Mouse (Mus musculus): ENCODE measurements at regions not wholly inside any gene's neighbourhood (a gene's known extent, or its start where the extent isn't known, plus 50 kb on each side); places are given as distances from the start of the nearest gene placed in this dataset.

- no peak overlapping the region for H3ac ChIP-seq (ENCODE audit: control insufficient read depth, insufficient read length, low read depth)
- no peaks in the 10 kb centered on the region for H3K36me3 ChIP-seq (ENCODE audit: control insufficient read depth, insufficient read depth)
- no peaks in the 10 kb centered on the region for H3K79me3 ChIP-seq (ENCODE audit: low read depth)
- peaks cover 14% of the 10 kb centered on the region for H3K27me3 ChIP-seq (ENCODE audit: control insufficient read depth, insufficient read depth, insufficient read length)
- H3K79me2 ChIP-seq (ENCODE audit: control insufficient read depth, insufficient read depth) = no peaks in the 10 kb centered on the region
- no peak for TF ChIP-seq CEBPB (IDR thresholded peaks at IDR 0.05; ENCODE audit: low read depth)
- no peak for TF ChIP-seq FOSL1 (IDR thresholded peaks at IDR 0.05; ENCODE audit: insufficient read depth, low read length, poor library complexity, severe bottlenecking)
- TF ChIP-seq MYOG (IDR thresholded peaks at IDR 0.05; ENCODE audit: control insufficient read depth, extremely low read depth, insufficient read length) = no peak
- TF ChIP-seq MAX (IDR thresholded peaks at IDR 0.05) = no peak
- no peak for TF ChIP-seq MYOD1 (IDR thresholded peaks at IDR 0.05; ENCODE audit: control insufficient read depth, insufficient read length, low read depth)
- TF ChIP-seq CTCF (IDR thresholded peaks at IDR 0.05; ENCODE audit: control insufficient read depth, insufficient read depth, insufficient read length) = no peak
- TF ChIP-seq USF1 (IDR thresholded peaks at IDR 0.05; ENCODE audit: low read depth) = no peak
- H3K4me3 ChIP-seq (ENCODE audit: insufficient read depth, poor library complexity, severe bottlenecking) = no peak overlapping the region
These were observed 113.7 kb upstream of the Sfswap start for GRCm38 (mm10) chr5:129387301-129387700.

GRCm38 (mm10) chr5:129390921-129391371 is 110.1 kb upstream of the Sfswap start:
- Histone ChIP-seq H3K79me2 (ENCODE audit: control insufficient read depth, insufficient read depth) (no peaks in the 10 kb centered on the region), H3K4me3 (ENCODE audit: insufficient read depth, poor library complexity, severe bottlenecking) (no peak overlapping the region), H3K79me3 (ENCODE audit: low read depth) (no peaks in the 10 kb centered on the region), H3K36me3 (ENCODE audit: control insufficient read depth, insufficient read depth) (no peaks in the 10 kb centered on the region), H3K27me3 (ENCODE audit: control insufficient read depth, insufficient read depth, insufficient read length) (peaks cover 14% of the 10 kb centered on the region), H3ac (ENCODE audit: control insufficient read depth, insufficient read length, low read depth) (no peak overlapping the region)
- TF ChIP-seq MYOD1 (IDR thresholded peaks at IDR 0.05; ENCODE audit: control insufficient read depth, insufficient read length, low read depth) = no peak
- TF ChIP-seq CEBPB (IDR thresholded peaks at IDR 0.05; ENCODE audit: low read depth) = no peak

- H3ac ChIP-seq (ENCODE audit: control insufficient read depth, insufficient read length, low read depth) = no peak overlapping the region
- no peaks in the 10 kb centered on the region for H3K79me3 ChIP-seq (ENCODE audit: low read depth)
- H3K27me3 ChIP-seq (ENCODE audit: control insufficient read depth, insufficient read depth, insufficient read length) = peaks cover 13% of the 10 kb centered on the region
- H3K4me3 ChIP-seq (ENCODE audit: insufficient read depth, poor library complexity, severe bottlenecking) = no peak overlapping the region
- H3K36me3 ChIP-seq (ENCODE audit: control insufficient read depth, insufficient read depth) = no peaks in the 10 kb centered on the region
- TF ChIP-seq FOSL1 (IDR thresholded peaks at IDR 0.05; ENCODE audit: insufficient read depth, low read length, poor library complexity, severe bottlenecking) (no peak), MYOG (IDR thresholded peaks at IDR 0.05; ENCODE audit: control insufficient read depth, extremely low read depth, insufficient read length) (no peak), MYOD1 (IDR thresholded peaks at IDR 0.05; ENCODE audit: control insufficient read depth, insufficient read length, low read depth) (no peak), USF1 (IDR thresholded peaks at IDR 0.05; ENCODE audit: low read depth) (no peak), MAX (IDR thresholded peaks at IDR 0.05) (no peak), CTCF (IDR thresholded peaks at IDR 0.05; ENCODE audit: control insufficient read depth, insufficient read depth, insufficient read length) (no peak), CEBPB (IDR thresholded peaks at IDR 0.05; ENCODE audit: low read depth) (no peak)
- H3K79me2 ChIP-seq (ENCODE audit: control insufficient read depth, insufficient read depth) = no peaks in the 10 kb centered on the region
These were observed 107.9 kb upstream of the Sfswap start for GRCm38 (mm10) chr5:129393150-129393549.

- no peak overlapping the region for H3ac ChIP-seq (ENCODE audit: control insufficient read depth, insufficient read length, low read depth)
- no peaks in the 10 kb centered on the region for H3K36me3 ChIP-seq (ENCODE audit: control insufficient read depth, insufficient read depth)
- TF ChIP-seq FOSL1 (IDR thresholded peaks at IDR 0.05; ENCODE audit: insufficient read depth, low read length, poor library complexity, severe bottlenecking) = no peak
- no peak for TF ChIP-seq USF1 (IDR thresholded peaks at IDR 0.05; ENCODE audit: low read depth)
- no peak for TF ChIP-seq MAX (IDR thresholded peaks at IDR 0.05)
- TF ChIP-seq MYOG (IDR thresholded peaks at IDR 0.05; ENCODE audit: control insufficient read depth, extremely low read depth, insufficient read length) = no peak
- TF ChIP-seq MYOD1 (IDR thresholded peaks at IDR 0.05; ENCODE audit: control insufficient read depth, insufficient read length, low read depth) = no peak
- no peak for TF ChIP-seq CEBPB (IDR thresholded peaks at IDR 0.05; ENCODE audit: low read depth)
- no peak for TF ChIP-seq CTCF (IDR thresholded peaks at IDR 0.05; ENCODE audit: control insufficient read depth, insufficient read depth, insufficient read length)
- H3K79me2 ChIP-seq (ENCODE audit: control insufficient read depth, insufficient read depth) = no peaks in the 10 kb centered on the region
- H3K27me3 ChIP-seq (ENCODE audit: control insufficient read depth, insufficient read depth, insufficient read length) = peaks cover 13% of the 10 kb centered on the region
- H3K79me3 ChIP-seq (ENCODE audit: low read depth) = no peaks in the 10 kb centered on the region
- no peak overlapping the region for H3K4me3 ChIP-seq (ENCODE audit: insufficient read depth, poor library complexity, severe bottlenecking)
These were observed 107.3 kb upstream of the Sfswap start for GRCm38 (mm10) chr5:129393606-129394255.

GRCm38 (mm10) chr5:129394416-129394815 is 106.6 kb upstream of the Sfswap start:
- no peaks in the 10 kb centered on the region for H3K79me2 ChIP-seq (ENCODE audit: control insufficient read depth, insufficient read depth)
- H3K27me3 ChIP-seq (ENCODE audit: control insufficient read depth, insufficient read depth, insufficient read length) = peaks cover 13% of the 10 kb centered on the region
- H3K36me3 ChIP-seq (ENCODE audit: control insufficient read depth, insufficient read depth) = no peaks in the 10 kb centered on the region
- no peak overlapping the region for H3ac ChIP-seq (ENCODE audit: control insufficient read depth, insufficient read length, low read depth)
- H3K4me3 ChIP-seq (ENCODE audit: insufficient read depth, poor library complexity, severe bottlenecking) = no peak overlapping the region
- TF ChIP-seq CTCF (IDR thresholded peaks at IDR 0.05; ENCODE audit: control insufficient read depth, insufficient read depth, insufficient read length) (no peak), CEBPB (IDR thresholded peaks at IDR 0.05; ENCODE audit: low read depth) (no peak), USF1 (IDR thresholded peaks at IDR 0.05; ENCODE audit: low read depth) (no peak), MYOD1 (IDR thresholded peaks at IDR 0.05; ENCODE audit: control insufficient read depth, insufficient read length, low read depth) (no peak), MYOG (IDR thresholded peaks at IDR 0.05; ENCODE audit: control insufficient read depth, extremely low read depth, insufficient read length) (no peak), FOSL1 (IDR thresholded peaks at IDR 0.05; ENCODE audit: insufficient read depth, low read length, poor library complexity, severe bottlenecking) (no peak), MAX (IDR thresholded peaks at IDR 0.05) (no peak)
- no peaks in the 10 kb centered on the region for H3K79me3 ChIP-seq (ENCODE audit: low read depth)

GRCm38 (mm10) chr5:129397311-129397710 is 103.7 kb upstream of the Sfswap start:
- Histone ChIP-seq H3K4me3 (ENCODE audit: insufficient read depth, poor library complexity, severe bottlenecking) (no peak overlapping the region), H3ac (ENCODE audit: control insufficient read depth, insufficient read length, low read depth) (no peak overlapping the region)

More at GRCm38 (mm10) chr5:129397311-129397710, 103.7 kb upstream of the Sfswap start:
- TF ChIP-seq FOSL1 (IDR thresholded peaks at IDR 0.05; ENCODE audit: insufficient read depth, low read length, poor library complexity, severe bottlenecking) = no peak
- no peak for TF ChIP-seq CTCF (IDR thresholded peaks at IDR 0.05; ENCODE audit: control insufficient read depth, insufficient read depth, insufficient read length)
- TF ChIP-seq USF1 (IDR thresholded peaks at IDR 0.05; ENCODE audit: low read depth) = no peak
- TF ChIP-seq MAX (IDR thresholded peaks at IDR 0.05) = no peak
- TF ChIP-seq CEBPB (IDR thresholded peaks at IDR 0.05; ENCODE audit: low read depth) = no peak
- TF ChIP-seq MYOG (IDR thresholded peaks at IDR 0.05; ENCODE audit: control insufficient read depth, extremely low read depth, insufficient read length) = no peak
- TF ChIP-seq MYOD1 (IDR thresholded peaks at IDR 0.05; ENCODE audit: control insufficient read depth, insufficient read length, low read depth) = no peak
- H3K27me3 ChIP-seq (ENCODE audit: control insufficient read depth, insufficient read depth, insufficient read length) = peaks cover 13% of the 10 kb centered on the region
- no peaks in the 10 kb centered on the region for H3K36me3 ChIP-seq (ENCODE audit: control insufficient read depth, insufficient read depth)
- no peaks in the 10 kb centered on the region for H3K79me3 ChIP-seq (ENCODE audit: low read depth)
- no peaks in the 10 kb centered on the region for H3K79me2 ChIP-seq (ENCODE audit: control insufficient read depth, insufficient read depth)

Measured in C2C12 (cell line).